Mouse (Mus musculus): ENCODE measurements around the gene Cnnm2.

The Cnnm2 gene

DNA sequence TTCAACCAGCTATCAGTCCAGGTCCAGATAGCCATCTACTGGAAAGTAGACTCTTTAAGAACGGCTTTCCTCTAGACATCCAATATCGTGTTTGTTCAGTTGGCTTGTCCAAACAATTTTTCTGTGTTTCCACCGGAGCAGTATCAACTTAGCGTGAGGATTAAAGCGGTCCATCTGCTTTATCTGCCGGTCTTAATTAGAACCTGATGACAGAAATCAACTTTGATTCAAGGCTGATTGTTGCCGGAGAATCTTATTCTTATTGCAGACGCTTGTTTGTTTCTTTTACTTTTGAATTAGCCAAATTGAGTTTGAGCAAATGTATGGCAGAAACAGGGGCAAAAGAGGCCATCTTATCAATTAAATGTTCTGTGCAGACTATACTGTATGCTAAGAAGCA is 32.8 kb downstream of the Cnnm2 start:
- DNase-seq (ENCODE audit: low read depth, low spot score): no peak

- DNase-seq (ENCODE audit: low read depth, low spot score): no peak
Observed at GRCm38 (mm10) chr19:46799903-46800583, 38.6 kb downstream of the Cnnm2 start.

DNA sequence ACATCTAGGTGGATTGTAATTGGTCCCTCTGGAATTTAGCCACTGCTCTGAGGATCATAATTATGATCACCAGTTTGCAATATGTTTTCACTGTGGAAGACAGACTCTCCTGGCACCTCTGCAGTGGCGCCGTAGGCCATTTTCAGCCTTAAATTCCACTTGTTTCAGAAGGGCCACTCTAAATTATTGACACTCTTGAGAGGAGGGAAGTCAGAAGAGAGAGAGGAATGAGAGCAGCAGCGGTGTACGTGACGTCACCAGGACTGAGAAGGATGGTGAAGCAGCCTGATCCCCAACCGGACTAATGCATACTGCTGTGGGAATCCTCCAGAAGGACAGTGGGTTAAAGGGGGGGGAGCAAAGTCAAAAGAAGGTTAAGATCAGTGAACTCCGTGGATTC is 40.1 kb downstream of the Cnnm2 start:
- no peak for DNase-seq (ENCODE audit: low read depth, low spot score)

GRCm38 (mm10) chr19:46802306-46802705 is 40.9 kb downstream of the Cnnm2 start:
- DNase-seq (ENCODE audit: low read depth, low spot score): no peak

- no peak for DNase-seq (ENCODE audit: low read depth, low spot score)
Observed at GRCm38 (mm10) chr19:46803732-46804131, 42.3 kb downstream of the Cnnm2 start.

GRCm38 (mm10) chr19:46804751-46805150 is 43.4 kb downstream of the Cnnm2 start:
- DNase-seq (ENCODE audit: low read depth, low spot score): no peak

DNA sequence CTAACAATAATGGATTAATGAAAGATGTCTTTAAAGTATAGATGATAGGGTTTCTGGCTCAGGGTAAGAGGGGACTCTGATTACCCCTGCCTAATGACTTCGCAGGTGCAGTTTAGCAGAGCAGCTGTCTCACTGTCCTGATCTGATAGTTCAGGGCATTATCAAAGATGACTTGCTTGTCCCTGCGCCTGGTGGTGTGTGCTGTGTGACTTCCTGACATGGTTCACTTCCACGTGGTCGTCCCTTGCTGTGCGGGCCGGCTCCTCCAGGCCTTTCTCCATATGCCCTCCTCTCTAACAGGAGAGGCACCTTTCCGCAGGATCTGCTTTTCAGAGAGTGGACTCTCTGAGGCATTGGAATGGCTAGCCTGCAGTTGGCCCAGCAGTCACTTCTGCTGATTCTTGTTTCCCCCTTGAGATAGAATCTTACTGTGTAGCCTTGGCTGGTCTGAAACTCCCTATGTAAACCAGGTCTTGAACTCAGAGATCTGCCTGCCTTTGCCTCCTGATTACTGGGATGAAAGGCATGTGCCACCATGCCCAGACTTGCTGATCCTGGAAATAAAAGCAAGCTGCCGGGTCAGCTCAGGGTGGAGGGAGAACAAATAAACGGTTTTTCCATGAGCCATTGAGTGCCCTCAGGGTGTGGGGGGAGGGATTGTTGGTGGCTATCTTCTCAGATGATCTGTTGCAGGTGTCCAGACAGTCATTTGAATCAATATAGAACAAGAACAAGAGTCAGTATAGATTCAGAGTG is 44.7 kb downstream of the Cnnm2 start:
- no peak for DNase-seq (ENCODE audit: low read depth, low spot score)

DNA sequence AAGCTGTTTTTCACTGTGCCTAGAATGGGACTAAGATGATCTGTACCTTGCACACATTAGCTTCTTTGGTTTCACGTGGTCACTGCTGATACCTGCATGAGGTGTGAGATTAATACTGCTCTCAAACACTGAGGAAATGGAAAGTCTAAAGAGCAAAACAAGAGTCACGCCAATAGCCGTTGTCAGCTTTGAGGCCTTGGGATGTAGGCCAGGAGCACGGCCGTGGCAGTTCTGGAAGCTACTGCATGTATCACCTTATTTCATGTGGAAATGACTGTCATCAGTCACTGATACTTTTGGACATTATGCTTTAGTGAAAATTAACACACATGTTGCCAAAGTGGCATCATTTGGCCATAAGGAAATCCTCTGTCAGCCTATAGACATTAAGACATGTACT is 46.9 kb downstream of the Cnnm2 start:
- DNase-seq (ENCODE audit: low read depth, low spot score): no peak

DNA sequence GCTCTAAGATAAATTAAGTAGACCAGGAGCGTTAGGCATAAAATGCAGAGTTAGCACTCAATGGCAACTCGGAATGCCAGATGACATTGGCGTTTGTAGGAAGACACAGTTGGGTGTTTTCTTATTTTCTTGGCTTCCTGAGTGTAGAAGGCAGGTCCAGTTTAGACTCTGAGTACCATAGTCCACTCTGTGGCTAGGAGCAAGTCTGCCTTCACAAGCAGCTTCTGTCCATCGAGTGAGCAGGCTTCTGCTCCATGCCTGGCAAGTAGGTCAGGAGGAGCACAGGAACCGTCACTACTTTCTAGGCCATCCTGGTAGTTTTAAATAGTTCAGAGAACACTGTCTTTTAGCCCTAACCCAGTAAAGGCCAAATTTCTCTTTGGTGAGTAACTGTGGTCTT is 47.6 kb downstream of the Cnnm2 start:
- no peak for DNase-seq (ENCODE audit: low read depth, low spot score)

DNA sequence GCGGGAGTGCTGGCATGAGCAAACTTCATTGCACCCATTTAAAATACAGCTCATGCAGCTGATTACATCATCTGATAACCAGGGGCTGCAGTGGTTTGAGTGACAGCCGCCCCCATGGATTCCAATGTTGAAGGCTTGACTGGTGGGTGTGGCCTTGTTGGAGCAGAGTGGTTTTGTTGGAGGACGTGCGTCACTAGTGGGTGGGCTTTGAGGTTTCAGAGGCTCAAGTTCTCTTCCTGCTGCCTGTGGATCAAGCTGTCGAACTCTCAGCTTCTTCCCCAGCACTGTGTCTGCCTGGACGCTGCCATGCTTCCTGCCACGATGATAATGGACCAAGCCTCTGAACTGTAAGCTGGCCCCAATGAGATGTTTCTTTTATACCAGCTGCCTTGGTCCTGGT is 57.9 kb downstream of the Cnnm2 start:
- DNase-seq (ENCODE audit: low read depth, low spot score): no peak

GRCm38 (mm10) chr19:46822491-46822890 is 61.1 kb downstream of the Cnnm2 start:
- no peak for DNase-seq (ENCODE audit: low read depth, low spot score)

- DNase-seq (ENCODE audit: low read depth, low spot score): peak; percentile 38
Observed at GRCm38 (mm10) chr19:46823759-46824158, 62.4 kb downstream of the Cnnm2 start.

DNA sequence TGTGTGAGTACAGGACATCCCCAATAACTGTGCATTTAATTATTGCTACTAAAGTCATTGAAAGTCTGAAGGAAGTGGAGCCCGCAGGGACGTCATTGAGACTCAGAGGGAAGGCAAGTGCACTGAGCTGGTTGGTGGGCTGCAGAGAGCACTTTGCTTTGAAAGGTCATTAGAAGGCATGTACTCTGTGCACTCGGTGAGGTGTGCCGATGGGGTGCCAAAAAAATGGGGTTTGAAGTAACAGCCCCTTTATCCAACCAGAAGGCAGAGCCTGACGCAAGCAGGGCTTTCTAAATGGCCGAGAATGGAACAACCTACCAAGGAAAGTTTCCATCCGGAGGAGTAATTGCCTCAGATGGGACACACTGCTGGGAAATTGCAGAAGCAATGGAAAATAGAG is 63.5 kb downstream of the Cnnm2 start:
- DNase-seq (ENCODE audit: low read depth, low spot score): no peak

- DNase-seq (ENCODE audit: low read depth, low spot score): no peak
Observed at GRCm38 (mm10) chr19:46827654-46828165, 66.3 kb downstream of the Cnnm2 start.

DNA sequence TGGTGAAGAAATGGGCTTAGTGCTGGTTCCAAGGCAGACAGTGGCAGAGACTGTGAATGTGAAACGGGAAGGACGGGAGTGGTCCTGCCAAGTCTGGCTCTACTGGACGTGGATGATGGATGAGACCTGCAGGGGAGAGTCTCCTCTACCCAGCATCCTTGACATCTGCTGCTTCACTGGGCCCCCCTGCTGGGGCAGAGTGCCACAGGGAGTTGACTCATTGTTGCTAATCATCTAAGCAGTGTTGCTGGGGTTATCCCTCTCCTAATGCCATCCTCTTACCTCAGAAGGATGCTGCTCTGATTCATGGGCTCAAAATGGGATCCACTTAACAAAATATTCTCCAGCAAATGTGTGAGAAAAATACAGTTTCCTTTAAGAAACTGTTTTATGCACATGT is 67.6 kb downstream of the Cnnm2 start:
- DNase-seq (ENCODE audit: low read depth, low spot score): no peak

DNA sequence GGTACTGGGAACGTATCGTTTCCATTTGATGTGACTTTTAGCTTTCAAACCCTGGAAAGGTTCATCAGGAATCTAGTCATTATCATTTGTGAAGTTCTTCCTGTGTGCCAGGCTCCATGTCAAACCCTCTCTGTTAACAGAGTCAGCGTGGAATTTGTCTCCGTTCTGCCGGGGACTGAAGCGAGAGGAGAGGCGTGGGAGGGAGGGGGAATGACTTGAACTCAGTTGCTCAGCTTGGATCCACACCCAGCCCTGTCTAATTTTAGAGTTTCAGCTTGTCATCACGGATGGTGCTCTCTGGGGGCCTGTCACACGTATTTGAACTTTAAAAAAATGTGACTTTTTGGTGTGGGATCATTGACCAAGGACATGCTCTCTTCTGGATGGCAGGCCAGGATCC is 70.0 kb downstream of the Cnnm2 start:
- DNase-seq (ENCODE audit: low read depth, low spot score): peak; percentile 33

GRCm38 (mm10) chr19:46834301-46834700 is 72.9 kb downstream of the Cnnm2 start:
- peak; percentile 62 for DNase-seq (ENCODE audit: low read depth, low spot score)

- DNase-seq (ENCODE audit: low read depth, low spot score): no peak
Observed at GRCm38 (mm10) chr19:46835339-46835738, 73.9 kb downstream of the Cnnm2 start.

DNA sequence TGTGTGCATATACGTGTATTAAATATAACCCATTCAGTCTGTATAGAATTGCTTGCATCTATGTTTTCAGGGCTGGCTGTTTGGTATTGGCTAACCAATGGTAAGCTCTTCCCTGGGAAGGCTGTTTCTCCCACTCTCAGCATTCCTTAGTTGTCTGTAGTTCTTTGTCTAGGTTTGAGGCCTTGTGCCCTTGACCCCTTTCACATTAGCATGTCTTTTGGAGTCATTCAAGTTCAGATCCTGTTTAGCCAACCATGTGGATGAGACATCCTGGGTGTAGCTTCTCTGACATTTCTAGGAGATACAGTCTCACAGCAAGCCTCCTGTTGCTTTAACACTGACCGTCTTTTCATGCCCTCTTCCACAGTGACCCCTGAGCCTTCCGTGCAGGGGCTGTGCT is 74.7 kb downstream of the Cnnm2 start:
- no peak for DNase-seq (ENCODE audit: low read depth, low spot score)

DNA sequence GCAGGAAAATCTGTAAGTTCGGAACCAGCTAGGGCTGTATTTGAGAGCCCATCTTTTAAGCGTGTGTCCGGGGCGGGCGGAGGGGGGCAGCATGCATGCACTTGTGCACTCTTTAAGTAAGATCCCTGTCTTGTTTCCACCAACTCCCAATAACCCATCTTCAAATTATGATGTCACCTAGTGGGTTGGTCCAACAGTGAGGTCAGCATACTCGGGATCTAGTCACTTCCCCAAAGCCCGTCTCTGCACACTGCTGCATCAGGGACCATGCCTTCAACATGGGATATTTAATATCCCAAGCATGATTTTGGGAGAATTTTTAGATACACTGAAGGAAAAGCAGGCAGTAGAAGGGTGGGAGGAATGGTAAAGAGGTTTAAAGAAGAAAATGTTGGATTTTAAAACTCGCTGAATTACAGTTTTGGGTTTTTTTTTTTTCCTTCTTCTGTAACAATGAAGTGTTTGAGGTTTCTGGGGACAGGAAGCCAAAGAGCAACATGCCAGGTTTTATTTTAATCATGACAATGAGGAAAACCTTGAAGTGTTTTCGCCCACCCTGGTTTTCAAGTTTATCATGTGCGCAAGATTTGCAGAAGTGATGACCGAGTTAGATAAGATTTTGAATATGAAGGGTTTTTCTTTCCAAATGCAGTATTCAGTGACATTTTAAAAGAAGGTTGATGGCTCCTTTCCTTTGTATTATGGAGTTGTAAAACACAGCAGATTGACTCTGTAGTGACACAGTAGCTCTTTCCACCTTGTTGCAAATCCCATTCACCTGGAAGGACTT is 76.1 kb downstream of the Cnnm2 start:
- no peak for DNase-seq (ENCODE audit: low read depth, low spot score)

GRCm38 (mm10) chr19:46841016-46841415 is 79.6 kb downstream of the Cnnm2 start:
- no peak for DNase-seq (ENCODE audit: low read depth, low spot score)

GRCm38 (mm10) chr19:46843030-46843429 is 81.6 kb downstream of the Cnnm2 start:
- no peak for DNase-seq (ENCODE audit: low read depth, low spot score)

Data from telencephalon, adult 2 months (tissue).